Mouse (Mus musculus): ENCODE measurements around the gene Plcxd2. TPM values are rescaled to one million over a fixed set of nuclear protein-coding genes. Genes with fewer than 3 reads are reported as not detected.

Plcxd2 gene
- polyA plus RNA-seq, 2 experiments = 1.8 to 2.6 TPM

- ATAC-seq (ENCODE audit: low FRiP score, low read depth) = no peak
- no peak overlapping the region for H3K4me3 ChIP-seq (replicated peaks; ENCODE audit: low read length)
- WGBS = 50% methylated on average over 5 of the region's 5 CpGs
- DNase-seq (ENCODE audit: low spot score) = no peak
- H3K27me3 ChIP-seq (ENCODE audit: control insufficient read depth, insufficient read depth, low read length) = no peaks in the 10 kb centered on the region
- no peak overlapping the region for H3K9ac ChIP-seq (ENCODE audit: low read depth, low read length, severe bottlenecking)
- H3K4me1 ChIP-seq (ENCODE audit: control insufficient read depth, insufficient read depth, low read length) = peaks cover 16% of the 10 kb centered on the region
- no peak for TF ChIP-seq POLR2A (IDR thresholded peaks at IDR 0.05; ENCODE audit: borderline replicate concordance, extremely low read depth, insufficient read depth, insufficient read length)
- H3K4me2 ChIP-seq (replicated peaks; ENCODE audit: low read depth, low read length, severe bottlenecking) = no peak overlapping the region
- H3K27ac ChIP-seq (replicated peaks; ENCODE audit: low read depth, low read length) = no peak overlapping the region
- no peaks in the 10 kb centered on the region for H3K9me3 ChIP-seq (ENCODE audit: control insufficient read depth, low read length)
- H3K36me3 ChIP-seq (ENCODE audit: control insufficient read depth, insufficient read depth, low read length) = no peaks in the 10 kb centered on the region
Observed at GRCm38 (mm10) chr16:45963088-45963487, 46.9 kb downstream of the Plcxd2 start.

- 68% methylated on average over 3 of the region's 3 CpGs for WGBS
- no peak overlapping the region for H3K4me3 ChIP-seq (replicated peaks; ENCODE audit: low read length)
- H3K36me3 ChIP-seq (ENCODE audit: control insufficient read depth, insufficient read depth, low read length) = no peaks in the 10 kb centered on the region
- H3K9ac ChIP-seq (ENCODE audit: low read depth, low read length, severe bottlenecking) = no peak overlapping the region
- no peak overlapping the region for H3K27ac ChIP-seq (replicated peaks; ENCODE audit: low read depth, low read length)
- ATAC-seq (ENCODE audit: low FRiP score, low read depth) = no peak
- H3K4me1 ChIP-seq (ENCODE audit: control insufficient read depth, insufficient read depth, low read length) = 0 out of 2 replicates have a peak, but pooled peaks cover 5% of the 10 kb centered on the region
- no peak overlapping the region for H3K4me2 ChIP-seq (replicated peaks; ENCODE audit: low read depth, low read length, severe bottlenecking)
- H3K27me3 ChIP-seq (ENCODE audit: control insufficient read depth, insufficient read depth, low read length) = no peaks in the 10 kb centered on the region
- DNase-seq (ENCODE audit: low spot score) = no peak
- TF ChIP-seq POLR2A (IDR thresholded peaks at IDR 0.05; ENCODE audit: borderline replicate concordance, extremely low read depth, insufficient read depth, insufficient read length) = no peak
- H3K9me3 ChIP-seq (ENCODE audit: control insufficient read depth, low read length) = no peaks in the 10 kb centered on the region
Observed at GRCm38 (mm10) chr16:45960978-45961377, 49.0 kb downstream of the Plcxd2 start.

- Histone ChIP-seq H3K4me1 (ENCODE audit: control insufficient read depth, insufficient read depth, low read length) (no peaks in the 10 kb centered on the region), H3K4me2 (replicated peaks; ENCODE audit: low read depth, low read length, severe bottlenecking) (no peak overlapping the region), H3K27me3 (ENCODE audit: control insufficient read depth, insufficient read depth, low read length) (no peaks in the 10 kb centered on the region), H3K9me3 (ENCODE audit: control insufficient read depth, low read length) (no peaks in the 10 kb centered on the region), H3K27ac (replicated peaks; ENCODE audit: low read depth, low read length) (no peak overlapping the region), H3K9ac (ENCODE audit: low read depth, low read length, severe bottlenecking) (no peak overlapping the region), H3K36me3 (ENCODE audit: control insufficient read depth, insufficient read depth, low read length) (no peaks in the 10 kb centered on the region), H3K4me3 (replicated peaks; ENCODE audit: low read length) (no peak overlapping the region)
- ATAC-seq (ENCODE audit: low FRiP score, low read depth) (no peak), DNase-seq (ENCODE audit: low spot score) (no peak)
- no peak for TF ChIP-seq POLR2A (IDR thresholded peaks at IDR 0.05; ENCODE audit: borderline replicate concordance, extremely low read depth, insufficient read depth, insufficient read length)
- WGBS = 78% methylated on average over 4 of the region's 4 CpGs
Observed at GRCm38 (mm10) chr16:45956390-45956950, 53.5 kb downstream of the Plcxd2 start.

GRCm38 (mm10) chr16:45953394-45953793 is 56.6 kb downstream of the Plcxd2 start, which contains the start of gene Phldb2:
TSS of gene Phldb2 (minus strand) at chr16:45953598.
- no peak within 1 kb of the TSS for H3K27ac ChIP-seq (replicated peaks; ENCODE audit: low read depth, low read length)

GRCm38 (mm10) chr16:45952501-45952900 is 57.5 kb downstream of the Plcxd2 start:
- Histone ChIP-seq H3K4me2 (replicated peaks; ENCODE audit: low read depth, low read length, severe bottlenecking) (no peak overlapping the region), H3K27ac (replicated peaks; ENCODE audit: low read depth, low read length) (no peak overlapping the region), H3K4me3 (replicated peaks; ENCODE audit: low read length) (no peak overlapping the region), H3K4me1 (ENCODE audit: control insufficient read depth, insufficient read depth, low read length) (no peaks in the 10 kb centered on the region), H3K36me3 (ENCODE audit: control insufficient read depth, insufficient read depth, low read length) (no peaks in the 10 kb centered on the region), H3K9ac (ENCODE audit: low read depth, low read length, severe bottlenecking) (no peak overlapping the region), H3K27me3 (ENCODE audit: control insufficient read depth, insufficient read depth, low read length) (no peaks in the 10 kb centered on the region), H3K9me3 (ENCODE audit: control insufficient read depth, low read length) (no peaks in the 10 kb centered on the region)
- TF ChIP-seq POLR2A (IDR thresholded peaks at IDR 0.05; ENCODE audit: borderline replicate concordance, extremely low read depth, insufficient read depth, insufficient read length) = no peak
- no peak for DNase-seq (ENCODE audit: low spot score)
- 40% methylated on average over 5 of the region's 5 CpGs for WGBS
- no peak for ATAC-seq (ENCODE audit: low FRiP score, low read depth)

More at GRCm38 (mm10) chr16:45953394-45953793, 56.6 kb downstream of the Plcxd2 start, which contains the start of gene Phldb2:
- no peak for ATAC-seq (ENCODE audit: low FRiP score, low read depth)
- H3K36me3 ChIP-seq (ENCODE audit: control insufficient read depth, insufficient read depth, low read length) = no peaks in the 10 kb centered on the region
- H3K4me3 ChIP-seq (replicated peaks; ENCODE audit: low read length) = no peak within 1 kb of the TSS
- no peak for TF ChIP-seq POLR2A (IDR thresholded peaks at IDR 0.05; ENCODE audit: borderline replicate concordance, extremely low read depth, insufficient read depth, insufficient read length)
- no peaks in the 10 kb centered on the region for H3K27me3 ChIP-seq (ENCODE audit: control insufficient read depth, insufficient read depth, low read length)
- no peaks in the 10 kb centered on the region for H3K4me1 ChIP-seq (ENCODE audit: control insufficient read depth, insufficient read depth, low read length)
- no peak for DNase-seq (ENCODE audit: low spot score)
- H3K4me2 ChIP-seq (replicated peaks; ENCODE audit: low read depth, low read length, severe bottlenecking) = no peak within 1 kb of the TSS
- no peaks in the 10 kb centered on the region for H3K9me3 ChIP-seq (ENCODE audit: control insufficient read depth, low read length)
- no peak within 1 kb of the TSS for H3K9ac ChIP-seq (ENCODE audit: low read depth, low read length, severe bottlenecking)
- WGBS = 84% methylated on average over 4 of the region's 4 CpGs
